Mouse (Mus musculus): Measurements from ENCODE around the gene Phactr2.

Gene Phactr2

GRCm38 (mm10) chr10:13273756-13274155 is 200.5 kb downstream of the Phactr2 start:
- DNase-seq (ENCODE audit: low spot score) = no peak

DNA sequence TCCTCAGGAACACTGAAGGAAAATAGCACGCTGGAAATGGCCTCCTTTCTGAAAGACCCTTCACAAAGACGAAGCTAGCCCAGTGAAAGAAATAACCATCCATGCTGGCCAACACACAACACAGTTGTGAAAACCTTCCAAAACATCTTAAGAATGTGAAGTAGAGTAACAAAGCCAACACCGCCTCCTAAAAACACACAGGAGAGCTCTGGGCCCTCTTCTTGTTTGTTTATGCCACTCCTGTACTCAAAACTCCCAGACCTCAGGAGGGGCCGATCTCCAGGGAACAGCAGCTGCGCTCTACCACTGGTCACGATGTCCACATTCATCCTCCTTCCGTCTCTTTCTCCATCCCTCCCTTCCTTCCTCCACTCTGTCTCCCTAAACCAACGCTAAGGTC is 202.5 kb downstream of the Phactr2 start:
- DNase-seq (ENCODE audit: low spot score) = no peak

DNA sequence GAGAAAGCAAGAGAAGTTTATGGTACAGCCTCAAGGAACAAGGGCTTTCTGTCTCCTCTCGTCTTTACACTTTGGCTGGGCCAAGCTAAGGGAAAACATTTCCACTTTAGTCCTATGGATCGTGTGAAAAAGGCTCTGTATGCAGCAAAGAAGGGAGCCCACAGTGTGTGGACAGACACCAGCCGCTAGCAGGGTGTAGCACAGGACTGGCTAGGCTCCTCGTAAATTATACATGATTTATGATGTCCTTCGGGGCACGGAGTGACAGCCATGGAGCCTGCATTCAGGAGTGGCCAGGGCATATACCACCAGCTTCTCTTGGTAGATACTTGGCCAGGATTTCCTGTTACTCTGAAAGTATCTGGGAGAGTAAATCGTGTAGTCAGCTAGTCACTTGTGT is 203.1 kb downstream of the Phactr2 start:
- no peak for DNase-seq (ENCODE audit: low spot score)

DNA sequence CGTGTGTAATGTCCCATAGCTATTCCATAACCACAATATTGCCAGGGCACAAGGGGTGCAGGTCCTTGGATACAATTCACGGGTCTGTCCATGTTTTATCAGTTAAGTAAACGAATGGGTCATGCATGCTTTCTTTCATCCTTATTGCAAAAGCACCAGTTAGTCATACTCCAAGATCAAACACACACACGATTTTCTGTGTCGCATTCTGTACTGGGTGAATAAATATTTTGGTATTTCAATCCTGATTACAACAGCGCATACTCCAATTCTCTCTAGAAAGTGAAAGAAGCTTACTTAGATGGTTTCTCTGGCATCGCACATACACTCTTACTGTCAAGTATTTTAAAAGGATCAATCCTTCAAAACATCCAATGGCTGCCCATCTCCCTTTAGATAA is 203.9 kb downstream of the Phactr2 start:
- DNase-seq (ENCODE audit: low spot score) = no peak

DNA sequence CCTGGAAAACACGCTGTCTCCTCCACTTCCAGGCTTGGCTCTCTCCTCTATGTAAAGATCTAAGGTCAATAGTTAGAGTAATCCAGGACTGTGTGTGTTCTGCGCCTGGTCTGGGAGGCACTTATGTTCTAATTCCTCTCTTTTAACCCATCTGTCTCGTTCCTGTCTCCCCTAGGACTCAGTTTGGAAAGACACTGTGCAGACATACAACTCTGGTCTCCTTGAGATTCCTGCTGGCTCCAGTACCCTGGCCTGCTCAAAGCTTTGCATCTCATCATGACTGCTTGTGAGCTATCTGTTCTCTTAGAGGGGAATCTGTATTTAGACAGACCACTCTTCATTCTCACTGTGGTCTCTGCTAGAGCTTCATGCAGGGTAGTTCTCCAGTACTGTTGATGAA is 215.0 kb downstream of the Phactr2 start:
- no peak for DNase-seq (ENCODE audit: low spot score)

- peak; percentile 27 for DNase-seq (ENCODE audit: low spot score)
These were observed 218.0 kb downstream of the Phactr2 start for GRCm38 (mm10) chr10:13256196-13256595.

- no peak for DNase-seq (ENCODE audit: low spot score)
These were observed 223.9 kb downstream of the Phactr2 start for GRCm38 (mm10) chr10:13250280-13250679.

DNA sequence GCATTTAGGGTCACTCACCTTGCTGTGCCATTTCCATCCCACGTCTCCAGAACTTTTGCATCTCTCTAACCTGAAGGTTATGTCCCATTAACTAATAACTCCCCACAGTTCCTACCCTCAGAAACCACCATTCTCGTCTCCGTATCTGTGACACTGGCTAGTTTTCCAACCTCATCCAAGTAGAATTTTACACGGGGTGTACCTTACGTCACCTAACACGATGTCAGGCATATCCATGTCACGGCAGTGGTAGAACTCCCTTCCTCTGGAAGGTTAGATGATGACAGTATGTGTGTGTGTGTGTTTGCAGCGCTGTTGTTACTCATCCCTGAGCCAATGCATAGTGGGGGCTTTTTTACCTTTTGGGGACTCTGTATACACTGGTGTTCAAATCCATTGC is 225.1 kb downstream of the Phactr2 start:
- no peak for DNase-seq (ENCODE audit: low spot score)

DNA sequence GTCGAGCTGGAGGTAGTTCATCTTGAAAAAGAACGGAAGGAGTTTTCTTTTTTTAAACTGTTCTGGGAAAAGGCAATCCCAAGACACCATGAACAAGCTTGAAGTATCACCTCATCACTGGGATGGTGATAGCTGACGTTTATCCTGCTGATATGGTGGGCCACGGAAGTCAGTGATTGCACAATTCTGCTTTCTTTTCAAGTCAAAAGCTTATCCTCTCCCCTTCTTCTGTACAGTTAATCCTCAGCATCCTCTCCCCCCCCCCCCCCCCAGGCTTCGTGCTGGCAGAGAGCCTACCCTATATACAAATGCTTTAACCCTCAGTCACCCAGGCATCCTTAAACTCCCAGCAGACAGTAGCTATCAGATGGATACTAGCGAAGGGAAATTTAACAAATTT is 228.5 kb downstream of the Phactr2 start:
- no peak for DNase-seq (ENCODE audit: low spot score)

GRCm38 (mm10) chr10:13244192-13244591 is 230.0 kb downstream of the Phactr2 start:
- no peak for DNase-seq (ENCODE audit: low spot score)

GRCm38 (mm10) chr10:13240431-13240830 is 233.8 kb downstream of the Phactr2 start:
- no peak for DNase-seq (ENCODE audit: low spot score)

- DNase-seq (ENCODE audit: low spot score) = no peak
These were observed 236.0 kb downstream of the Phactr2 start for GRCm38 (mm10) chr10:13238188-13238587.

- DNase-seq (ENCODE audit: low spot score) = no peak
These were observed 237.3 kb downstream of the Phactr2 start for GRCm38 (mm10) chr10:13236866-13237265.

GRCm38 (mm10) chr10:13234503-13234902 is 239.7 kb downstream of the Phactr2 start:
- no peak for DNase-seq (ENCODE audit: low spot score)

- peak; percentile 42 for DNase-seq (ENCODE audit: low spot score)
These were observed 240.3 kb downstream of the Phactr2 start for GRCm38 (mm10) chr10:13233941-13234340.

- DNase-seq (ENCODE audit: low spot score) = no peak
These were observed 241.0 kb downstream of the Phactr2 start for GRCm38 (mm10) chr10:13233143-13233622.

GRCm38 (mm10) chr10:13232443-13233142 is 241.6 kb downstream of the Phactr2 start:
- DNase-seq (ENCODE audit: low spot score) = peak; percentile 50

GRCm38 (mm10) chr10:13230716-13231115 is 243.5 kb downstream of the Phactr2 start:
- no peak for DNase-seq (ENCODE audit: low spot score)

DNA sequence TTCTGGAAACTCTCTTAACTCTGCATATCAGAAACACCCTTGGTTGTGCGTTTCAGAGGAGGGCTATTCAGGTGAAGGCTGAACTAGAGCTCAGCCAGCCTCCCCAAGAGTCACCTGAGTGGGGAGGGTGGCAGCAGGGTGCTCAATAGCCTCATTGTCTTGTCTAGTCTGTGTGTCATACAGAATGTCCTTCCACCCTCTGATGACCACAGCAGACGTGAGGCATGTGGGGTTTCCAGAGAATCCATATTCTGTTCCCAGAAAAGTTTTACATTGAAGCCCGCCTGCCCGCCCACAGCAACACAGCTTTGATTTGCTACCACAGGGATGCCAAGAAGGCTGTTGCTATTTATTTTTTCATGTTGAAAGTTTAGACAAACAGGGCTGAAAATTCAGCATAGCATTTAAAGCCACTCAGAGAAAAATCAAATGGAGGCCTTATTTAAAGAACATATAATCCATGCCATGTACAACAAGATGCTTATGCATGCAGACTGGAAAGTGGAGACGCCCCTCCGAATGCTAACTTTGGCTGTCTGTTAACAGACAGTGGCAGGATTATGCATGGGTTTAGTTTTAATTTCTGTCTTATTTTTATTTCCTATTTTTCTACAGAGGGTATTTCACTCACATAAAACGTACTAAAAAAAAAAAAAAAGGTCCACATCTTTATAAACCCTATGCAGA is 248.7 kb downstream of the Phactr2 start:
- no peak for DNase-seq (ENCODE audit: low spot score)

- DNase-seq (ENCODE audit: low spot score) = no peak
These were observed 252.1 kb downstream of the Phactr2 start for GRCm38 (mm10) chr10:13222135-13222534.

DNA sequence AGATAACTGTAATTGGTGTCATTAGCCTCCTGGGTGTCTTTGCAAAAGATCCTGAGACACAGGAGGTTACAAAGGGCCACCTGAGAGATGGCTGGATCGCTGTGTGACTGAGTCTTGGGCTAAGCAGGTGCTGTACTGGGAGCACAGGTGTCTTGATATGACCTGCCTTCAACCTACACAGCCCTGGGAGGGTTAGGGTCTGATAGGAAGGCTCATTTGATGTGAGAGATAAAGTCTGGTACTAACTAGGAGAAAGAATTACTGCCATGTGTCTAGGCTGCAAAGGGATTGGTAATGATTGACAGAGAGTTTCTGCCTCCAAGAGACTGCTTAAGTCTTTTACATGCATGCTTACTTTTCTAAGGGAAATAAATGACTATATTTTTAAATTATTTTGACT is 254.2 kb downstream of the Phactr2 start:
- DNase-seq (ENCODE audit: low spot score) = no peak

DNA sequence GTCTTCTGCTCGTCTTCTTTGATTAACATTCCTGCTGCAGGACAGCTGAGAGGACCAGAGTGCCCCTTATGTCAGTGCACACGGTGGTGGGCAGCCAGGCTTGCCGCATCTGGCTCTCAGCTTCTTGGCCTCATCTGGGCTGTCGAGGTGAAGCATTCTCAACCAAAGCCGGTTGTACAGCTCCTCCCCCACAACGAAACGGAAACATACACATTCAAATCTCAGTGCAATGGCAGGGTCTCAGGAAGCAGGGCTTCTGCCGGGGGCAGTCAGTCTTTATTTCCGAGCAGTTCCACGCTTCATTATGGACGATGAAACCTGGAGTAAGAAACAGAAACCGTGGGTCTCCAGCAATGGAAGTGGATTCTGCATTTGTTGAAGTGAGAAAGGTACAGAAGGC is 260.3 kb downstream of the Phactr2 start:
- DNase-seq (ENCODE audit: low spot score) = no peak

GRCm38 (mm10) chr10:13212829-13213228 is 261.4 kb downstream of the Phactr2 start:
- no peak for DNase-seq (ENCODE audit: low spot score)

- no peak for DNase-seq (ENCODE audit: low spot score)
These were observed 261.9 kb downstream of the Phactr2 start for GRCm38 (mm10) chr10:13212326-13212725.
